Mouse (Mus musculus) bone marrow, adult 2 months (tissue): ENCODE results near the gene Pfkm. TPM values are rescaled to one million over a fixed set of nuclear protein-coding genes. Genes with fewer than 3 reads are reported as not detected.
A peak's percentile ranks its signal among the peaks of the same experiment; 100 is the strongest.

Experiments used
- H3K27ac ChIP-seq: fragments of 200-500 bp; 2 replicates; pipeline ENCODE4 v1.5.1; 2012; ENCODE audit warnings: low read depth, mild to moderate bottlenecking, control low read depth, inconsistent platforms, low read length; ENCODE audit not compliant: control insufficient read depth, poor library complexity, insufficient read depth
- H3K4me1 ChIP-seq: fragments of 200-500 bp; 2 replicates; pipeline ENCODE4 v1.6.1; 2011; ENCODE audit warnings: low read length; ENCODE audit not compliant: control insufficient read depth, insufficient read depth
- H3K4me3 ChIP-seq: fragments of 200-500 bp; replicated peaks from 2 replicates; pipeline ENCODE3; 2011; ENCODE audit warnings: mild to moderate bottlenecking, low read depth, low read length, control low read depth; ENCODE audit not compliant: control insufficient read depth
- CTCF ChIP-seq: fragments of 200-500 bp; IDR thresholded peaks from 2 replicates; pipeline ENCODE4 v1.5.1; 2011; ENCODE audit warnings: low read length, control low read depth; ENCODE audit not compliant: control insufficient read depth, insufficient read depth
- POLR2A ChIP-seq: fragments of 200-500 bp; IDR thresholded peaks from 2 replicates; pipeline ENCODE4 v1.6.1; 2011; ENCODE audit warnings: low read depth, mild to moderate bottlenecking, control low read depth, low read length, borderline replicate concordance; ENCODE audit not compliant: control insufficient read depth
- WGBS: fragments of 180-500 bp; shearing (Covaris S2); methylation state at CpG from one replicate; pipeline ENCODE4 v1.1.7; 2018; 5-methylcytosine and 5-hydroxymethylcytosine counted together
- polyA plus RNA-seq: library from polyadenylated mRNA; stranded (reverse); fragments of >200 nt; gene quantifications from 2 replicates; pipeline ENCODE4 v1.2.4, GENCODE M21; 2011; ENCODE audit warnings: low replicate concordance; ENCODE audit not compliant: missing spikeins, insufficient read depth, insufficient read length

The Pfkm gene
- polyA plus RNA-seq, 1 experiment, result 22.9 TPM

DNA sequence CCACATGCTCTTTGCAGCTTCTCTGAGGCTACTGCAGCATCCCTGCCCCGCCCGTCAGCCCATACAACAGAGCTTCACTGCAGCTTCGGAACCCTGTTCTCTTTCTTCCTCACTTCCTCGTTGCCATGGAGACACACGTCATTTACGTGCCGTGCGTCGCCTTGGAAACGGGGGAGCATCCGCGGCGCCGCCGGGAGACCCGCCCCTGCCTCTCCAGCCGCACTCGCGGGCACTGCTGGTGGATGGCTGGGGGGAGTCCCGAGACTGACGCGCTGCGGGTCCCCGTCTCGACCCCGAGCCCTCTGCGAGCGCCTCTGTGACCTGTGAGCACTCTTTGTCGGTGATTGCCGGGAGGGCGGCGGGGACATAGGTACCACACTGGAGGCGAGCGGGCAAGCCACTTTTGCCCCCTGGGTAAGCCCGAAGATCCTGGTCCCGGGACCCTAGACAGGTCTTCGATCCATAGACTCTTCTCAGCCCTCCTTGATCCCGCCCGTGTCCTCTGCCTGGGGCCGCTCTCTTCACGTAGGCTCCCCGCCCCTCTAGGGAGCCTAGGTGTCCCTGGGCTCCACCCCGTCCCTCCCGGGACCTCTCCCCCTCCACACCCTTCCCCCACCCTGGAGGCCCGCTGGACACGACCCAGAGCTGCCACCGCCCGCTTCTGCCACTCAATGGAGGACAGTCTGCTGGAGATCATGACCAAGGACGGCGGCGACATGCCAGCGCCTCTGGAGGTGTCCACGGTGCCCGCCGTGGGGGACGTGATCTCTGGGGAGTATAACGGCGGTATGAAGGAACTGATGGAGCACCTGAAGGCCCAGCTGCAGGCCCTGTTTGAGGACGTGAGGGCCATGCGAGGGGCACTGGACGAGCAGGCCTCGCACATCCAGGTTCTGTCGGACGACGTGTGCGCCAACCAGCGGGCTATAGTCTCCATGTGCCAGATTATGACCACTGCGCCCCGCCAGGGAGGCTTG, 75.5 kb downstream of the Pfkm start:
- 4% methylated on average over 69 of the region's 69 CpGs for WGBS
- H3K27ac ChIP-seq, result no peak overlapping the region
- no peak for TF ChIP-seq CTCF
- TF ChIP-seq POLR2A, result no peak
- no peak overlapping the region for H3K4me3 ChIP-seq
- H3K4me1 ChIP-seq, result no peaks in the 10 kb centered on the region

DNA sequence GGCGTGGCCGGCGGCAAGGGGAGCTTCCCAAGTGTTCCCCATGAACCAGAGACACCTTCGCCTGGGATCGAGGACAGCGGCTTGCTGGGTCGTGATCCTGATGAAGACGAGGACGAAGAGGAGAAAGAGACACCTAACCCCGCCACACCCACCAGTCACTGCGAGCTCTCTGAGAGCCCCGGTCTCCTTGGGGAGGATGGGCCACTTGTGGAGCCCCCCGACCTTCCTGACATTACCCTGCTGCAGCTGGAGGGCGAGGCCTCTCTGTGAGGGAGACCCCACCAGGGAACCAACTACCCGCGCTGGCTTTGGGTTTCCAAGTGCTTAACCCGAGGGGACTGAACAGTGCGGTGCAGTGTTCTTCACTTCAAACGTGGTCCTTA, 76.2 kb downstream of the Pfkm start:
- no peak overlapping the region for H3K4me3 ChIP-seq
- no peaks in the 10 kb centered on the region for H3K4me1 ChIP-seq
- WGBS, result 9% methylated on average over 19 of the region's 19 CpGs
- no peak overlapping the region for H3K27ac ChIP-seq
- no peak for TF ChIP-seq POLR2A
- no peak for TF ChIP-seq CTCF

DNA sequence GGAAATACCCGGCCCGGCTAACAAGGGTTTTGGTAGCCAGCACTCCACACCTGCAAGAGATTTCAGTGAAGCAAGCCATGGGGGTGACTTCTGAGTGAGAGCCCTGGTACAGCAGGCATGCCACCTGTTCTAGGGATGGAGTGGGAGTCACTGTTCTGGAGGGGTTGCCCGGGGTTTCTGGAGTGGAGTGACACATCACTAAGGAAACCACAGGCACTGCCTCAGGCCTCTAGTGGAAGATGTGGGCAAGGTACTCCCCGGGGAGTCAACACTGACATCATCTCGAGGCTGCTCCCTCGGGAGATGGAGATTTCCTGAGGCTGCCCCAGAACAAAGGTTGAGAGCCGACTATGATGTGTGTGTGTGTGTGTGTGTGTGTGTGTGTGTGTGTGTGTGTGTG, 78.0 kb downstream of the Pfkm start:
- Histone ChIP-seq H3K27ac (no peak overlapping the region), H3K4me1 (no peaks in the 10 kb centered on the region), H3K4me3 (no peak overlapping the region)
- 20% methylated on average over 7 of the region's 7 CpGs for WGBS
- no peak for TF ChIP-seq POLR2A
- no peak for TF ChIP-seq CTCF

DNA sequence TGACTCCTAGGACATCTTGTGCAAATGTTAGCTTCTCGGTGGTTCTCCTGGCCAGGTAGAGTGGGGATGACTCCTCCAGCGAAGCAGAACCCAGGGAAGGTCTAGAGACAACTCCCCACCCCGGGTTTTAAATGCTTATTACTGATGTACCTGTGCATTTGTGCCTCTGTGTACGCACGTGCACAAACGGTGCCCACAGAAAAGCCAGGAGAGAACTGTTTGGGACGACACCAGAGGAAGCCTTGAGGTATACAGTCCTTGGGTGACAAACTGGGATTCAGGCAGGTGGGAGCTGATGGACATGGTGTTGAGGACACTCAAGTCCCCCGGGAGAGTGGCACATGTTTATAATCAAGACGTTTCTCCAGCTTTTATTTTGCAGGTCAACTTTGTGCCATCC, 78.5 kb downstream of the Pfkm start:
- H3K4me3 ChIP-seq, result no peak overlapping the region
- whole genome bisulfite sequencing, result 63% methylated on average over 9 of the region's 9 CpGs
- H3K27ac ChIP-seq, result no peak overlapping the region
- H3K4me1 ChIP-seq, result no peaks in the 10 kb centered on the region
- TF ChIP-seq CTCF (no peak), POLR2A (no peak)

DNA sequence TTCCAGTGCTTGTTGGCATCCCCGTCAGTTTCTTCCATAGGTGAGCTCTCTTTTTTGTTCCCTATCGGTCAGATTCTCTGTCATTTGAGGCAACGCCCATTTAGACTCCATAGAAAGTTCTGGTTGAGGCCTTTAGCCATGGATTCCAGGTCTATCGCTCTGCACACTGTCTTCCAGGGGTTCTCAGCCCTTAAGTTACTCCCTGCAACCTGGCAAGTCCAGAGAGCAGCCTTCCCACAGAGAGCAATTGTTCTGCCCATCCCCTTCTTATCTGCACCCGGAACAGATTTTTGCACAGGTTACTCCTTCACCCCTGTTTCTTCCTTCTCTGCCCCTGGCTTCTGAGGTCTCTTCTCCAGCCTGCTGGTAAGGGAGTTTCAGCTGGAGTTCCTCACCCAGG, 79.7 kb downstream of the Pfkm start:
- 66% methylated on average over 5 of the region's 5 CpGs for WGBS
- no peak overlapping the region for H3K27ac ChIP-seq
- no peak for TF ChIP-seq POLR2A
- no peak for TF ChIP-seq CTCF
- no peaks in the 10 kb centered on the region for H3K4me1 ChIP-seq
- H3K4me3 ChIP-seq, result no peak overlapping the region

DNA sequence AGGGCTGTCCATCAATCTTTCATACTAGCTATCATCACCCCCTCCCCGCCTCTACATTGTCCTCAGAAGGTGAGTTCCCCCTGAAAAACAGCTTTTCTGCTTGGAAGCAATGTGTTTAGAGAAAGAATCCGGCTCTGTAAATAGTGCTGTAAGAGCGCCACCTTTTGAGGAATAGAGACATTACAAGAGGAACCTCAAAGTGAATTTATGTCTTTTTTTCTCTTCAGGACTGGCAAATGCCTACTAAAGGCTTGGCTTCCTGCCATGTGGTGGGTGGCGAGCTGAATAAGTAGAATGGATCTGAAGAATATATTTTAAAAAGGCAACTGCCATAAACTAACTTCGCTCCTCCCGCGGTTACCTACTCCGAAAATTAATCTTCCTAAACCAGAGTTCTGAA, 81.4 kb downstream of the Pfkm start:
- Histone ChIP-seq H3K4me1 (no peaks in the 10 kb centered on the region), H3K27ac (no peak overlapping the region), H3K4me3 (no peak overlapping the region)
- 32% methylated on average over 8 of the region's 8 CpGs for WGBS
- no peak for TF ChIP-seq POLR2A
- no peak for TF ChIP-seq CTCF

DNA sequence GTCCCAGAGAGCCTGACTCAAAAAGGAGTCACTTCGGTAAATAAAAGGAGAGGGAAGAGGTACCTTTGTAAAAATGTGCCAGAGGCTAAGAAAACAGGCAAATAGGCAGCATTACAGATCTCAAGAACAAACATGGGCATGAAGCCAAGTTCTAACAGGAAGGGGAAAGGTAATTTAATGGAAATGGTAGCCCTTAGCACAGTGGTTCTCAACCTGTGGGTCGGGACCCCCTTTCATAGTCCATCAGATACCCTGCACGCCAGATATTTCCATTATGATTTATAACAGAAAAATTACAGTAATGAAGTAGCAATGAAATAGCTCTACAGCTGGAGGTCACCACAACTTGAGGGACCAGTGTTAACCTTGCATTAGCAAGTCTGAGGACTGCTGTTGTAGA, 84.9 kb downstream of the Pfkm start:
- H3K27ac ChIP-seq, result no peak overlapping the region
- no peak for TF ChIP-seq POLR2A
- TF ChIP-seq CTCF, result no peak
- 65% methylated on average over 3 of the region's 3 CpGs for WGBS
- H3K4me3 ChIP-seq, result no peak overlapping the region
- no peaks in the 10 kb centered on the region for H3K4me1 ChIP-seq

DNA sequence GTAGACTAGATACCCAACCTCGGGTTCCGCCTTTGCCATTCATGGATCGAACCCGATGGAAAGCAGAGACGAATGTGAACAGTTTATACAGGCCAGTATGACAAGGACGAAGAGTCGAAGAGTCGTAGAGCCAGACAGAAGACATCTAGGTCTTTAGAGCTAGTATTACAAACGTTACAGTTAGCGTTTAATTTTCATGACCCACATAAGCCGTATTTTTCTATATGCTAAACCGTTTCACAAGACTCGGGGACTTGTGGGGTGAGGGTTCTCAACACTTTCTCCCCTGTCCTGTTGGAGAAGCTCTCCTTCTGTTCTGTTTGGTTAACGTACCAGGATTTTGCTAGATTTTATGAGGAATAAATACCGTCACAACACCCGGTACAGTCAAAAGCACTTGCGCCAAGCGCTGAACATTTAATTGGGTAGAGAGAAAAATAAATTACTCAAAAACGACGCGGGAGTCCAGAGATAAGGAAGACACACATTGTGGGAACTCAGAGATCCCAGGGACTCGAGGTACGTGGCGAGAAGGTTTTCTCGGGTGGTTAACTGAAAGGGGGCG, 88.3 kb downstream of the Pfkm start:
- TF ChIP-seq CTCF (no peak), POLR2A (no peak)

DNA sequence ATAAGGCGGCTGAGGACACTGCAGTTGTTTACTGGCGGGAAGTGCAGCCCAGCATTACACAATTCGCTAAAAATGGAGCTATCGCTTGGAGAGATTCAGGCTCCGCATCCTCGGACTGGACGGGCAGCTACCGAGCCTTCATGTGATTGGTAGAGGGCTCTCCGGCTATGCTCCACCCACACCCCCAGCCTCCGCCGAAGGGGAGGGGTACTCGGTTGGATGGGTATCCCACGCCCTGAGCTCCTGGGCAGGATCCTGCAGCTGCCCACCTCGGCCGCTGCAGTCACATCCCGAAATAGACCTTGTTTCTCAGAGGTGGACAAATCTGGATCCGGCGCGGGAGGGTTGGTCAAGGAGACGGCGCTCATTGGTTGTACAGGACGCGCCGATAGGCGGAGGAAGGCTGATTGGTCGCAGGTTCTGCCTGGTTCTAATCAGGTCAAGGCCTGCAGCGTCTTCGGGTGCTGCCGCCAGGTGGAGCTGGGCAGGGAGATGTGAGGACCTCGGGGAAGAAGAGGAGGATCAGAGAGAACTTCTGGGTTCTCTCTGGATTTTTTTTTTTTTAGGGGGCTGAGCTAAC, 88.8 kb downstream of the Pfkm start:
- peak; percentile 67 for TF ChIP-seq CTCF
- no peak for TF ChIP-seq POLR2A
- WGBS, result under 1% methylated on average over 30 of the region's 30 CpGs
- H3K4me3 ChIP-seq, result peak overlapping the region; percentile 55
- H3K27ac ChIP-seq, result no peak overlapping the region
- no peaks in the 10 kb centered on the region for H3K4me1 ChIP-seq

More for the DNA sequence above, 88.3 kb downstream of the Pfkm start:
- Histone ChIP-seq H3K4me1 (no peaks in the 10 kb centered on the region), H3K27ac (no peak overlapping the region), H3K4me3 (no peak overlapping the region)
- 12% methylated on average over 26 of the region's 26 CpGs for WGBS

Other genes with a start within 250 kb of the Pfkm start
- 34.1 and 37.8 TPM in 2 replicates for gene Hdac7, start 248.1 kb upstream of the Pfkm start, polyA plus RNA-seq
- 0.88 and 1.5 TPM in 2 replicates for gene Vdr, start 182.0 kb upstream of the Pfkm start, polyA plus RNA-seq
- 7.1 and 10.0 TPM in 2 replicates for gene Tmem106c, start 128.4 kb upstream of the Pfkm start, polyA plus RNA-seq
- 0.52 TPM in 1 of 2 replicates, not detected in the other for gene Col2a1, start 87.9 kb upstream of the Pfkm start, polyA plus RNA-seq
- 23.1 and 27.6 TPM in 2 replicates for gene Senp1, start 1.2 kb downstream of the Pfkm start, polyA plus RNA-seq
- 9.1 and 12.2 TPM in 2 replicates for gene Asb8, start 73.0 kb downstream of the Pfkm start, polyA plus RNA-seq
- 0.43 and 1.2 TPM in 2 replicates for gene Ccdc184, start 74.6 kb downstream of the Pfkm start, polyA plus RNA-seq
- not detected in 2 replicates for gene Olfr288, start 103.0 kb downstream of the Pfkm start, polyA plus RNA-seq
- not detected in 2 replicates for gene Gm44579, start 128.4 kb downstream of the Pfkm start, polyA plus RNA-seq
- gene Olfr287, start 128.5 kb downstream of the Pfkm start, polyA plus RNA-seq, result not detected in 2 replicates
- not detected in 2 replicates for gene Olfr286, start 141.9 kb downstream of the Pfkm start, polyA plus RNA-seq
- not detected in 2 replicates for gene H1fnt, start 164.7 kb downstream of the Pfkm start, polyA plus RNA-seq
- not detected in 2 replicates for gene Zfp641, start 203.6 kb downstream of the Pfkm start, polyA plus RNA-seq
- gene Olfr285, start 224.8 kb downstream of the Pfkm start, polyA plus RNA-seq, result not detected in 2 replicates
- not detected in 2 replicates for gene Olfr284, start 248.4 kb downstream of the Pfkm start, polyA plus RNA-seq